Mouse (Mus musculus) lung, postnatal 0 days (tissue): ENCODE measurements around the gene Aph1a.

Source experiments
- CTCF ChIP-seq: IDR thresholded peaks from 2 replicates; pipeline ENCODE4 v1.5.1; 2016; ENCODE audit warnings: antibody characterized with exemption, mild to moderate bottlenecking
- EP300 ChIP-seq: IDR thresholded peaks from 2 replicates; pipeline ENCODE4 v1.6.1; 2016; ENCODE audit warnings: antibody characterized with exemption, mild to moderate bottlenecking, control low read depth

- TF ChIP-seq CTCF (no peak), EP300 (no peak)
Observed at GRCm38 (mm10) chr3:95879063-95879462, 14.7 kb upstream of the Aph1a start.
